Mouse (Mus musculus) myocyte (in vitro differentiated cells): ENCODE measurements around the gene Pacrg.

Experiments
- MYOG ChIP-seq, 3 experiments: IDR thresholded peaks; one replicate each; pipeline ENCODE4 v1.6.1; 2011; ENCODE audit warnings: control low read depth in 2 of 3, low read depth in 2 of 3, mild to moderate bottlenecking in 2 of 3; ENCODE audit not compliant: insufficient read length in 2 of 3, control insufficient read depth in 1 of 3, insufficient read depth in 1 of 3
- REST ChIP-seq: IDR thresholded peaks from one replicate; pipeline ENCODE4 v1.6.1; 2011; ENCODE audit warnings: mild to moderate bottlenecking, control low read depth, moderate library complexity; ENCODE audit not compliant: insufficient read depth, insufficient read length
- TCF12 ChIP-seq: IDR thresholded peaks from one replicate; pipeline ENCODE4 v1.6.1; 2011; ENCODE audit warnings: mild to moderate bottlenecking, control low read depth; ENCODE audit not compliant: poor library complexity, insufficient read depth, severe bottlenecking
- USF1 ChIP-seq: IDR thresholded peaks from one replicate; pipeline ENCODE4 v1.6.1; 2011; ENCODE audit warnings: low read depth, mild to moderate bottlenecking, control low read depth, moderate library complexity

GRCm38 (mm10) chr17:10463626-10464025, 376.5 kb downstream of the Pacrg start:
- no peak for TF ChIP-seq USF1
- TF ChIP-seq MYOG (IDR thresholded peaks at IDR 0.05; ENCODE audit: control insufficient read depth in 1 of 3, insufficient read depth in 1 of 3, insufficient read length in 2 of 3, low read depth in 2 of 3) = no peak
- no peak for TF ChIP-seq REST
- TF ChIP-seq TCF12 = no peak
